Mouse (Mus musculus): ENCODE results near the gene Erp29. TPM values are rescaled to one million over a fixed set of nuclear protein-coding genes. Genes with fewer than 3 reads are reported as not detected.
A peak's percentile ranks its signal among the peaks of the same experiment; 100 is the strongest.

The Erp29 gene
- polyA plus RNA-seq, 1 experiment from 2014 or later: 144 TPM

- H3K27me3 ChIP-seq: no peaks in the 10 kb centered on the region; the same call in 1 of the 2 replicates
- no peaks in the 10 kb centered on the region for H3K9me3 ChIP-seq
- peak overlapping the region; percentile 81 for H3K9ac ChIP-seq (replicated peaks)
- ATAC-seq (replicated peaks): peak; percentile 63
- H3K36me3 ChIP-seq: peaks cover 18% of the 10 kb centered on the region
- peaks cover 36% of the 10 kb centered on the region for H3K4me1 ChIP-seq
- peak overlapping the region; percentile 78 for H3K4me2 ChIP-seq (replicated peaks)
- H3K4me3 ChIP-seq: peak overlapping the region; percentile 84
- WGBS: 2% methylated on average over 44 of the region's 47 CpGs
- peak overlapping the region; percentile 84 for H3K27ac ChIP-seq (replicated peaks)
Measured at GRCm38 (mm10) chr5:121384757-121385460, 67.4 kb downstream of the Erp29 start.

- Histone ChIP-seq H3K9ac (replicated peaks) (peak overlapping the region; percentile 81), H3K27ac (replicated peaks) (peak overlapping the region; percentile 84), H3K9me3 (no peaks in the 10 kb centered on the region), H3K36me3 (peaks cover 24% of the 10 kb centered on the region), H3K4me2 (replicated peaks) (peak overlapping the region; percentile 78), H3K27me3 (no peaks in the 10 kb centered on the region; the same call in 1 of the 2 replicates), H3K4me1 (peaks cover 33% of the 10 kb centered on the region), H3K4me3 (peak overlapping the region; percentile 84)
- WGBS: 26% methylated on average over 10 of the region's 10 CpGs
- ATAC-seq (replicated peaks): no peak
Measured at GRCm38 (mm10) chr5:121383857-121384756, 68.2 kb downstream of the Erp29 start.

GRCm38 (mm10) chr5:121380692-121381091, 71.6 kb downstream of the Erp29 start:
- H3K4me2 ChIP-seq (replicated peaks): no peak overlapping the region
- H3K27me3 ChIP-seq: no peaks in the 10 kb centered on the region
- H3K4me1 ChIP-seq: peaks cover 24% of the 10 kb centered on the region
- H3K27ac ChIP-seq (replicated peaks): no peak overlapping the region
- H3K4me3 ChIP-seq: no peak overlapping the region
- peaks cover 51% of the 10 kb centered on the region for H3K36me3 ChIP-seq
- WGBS: 88% methylated on average over 2 of the region's 2 CpGs
- no peak for ATAC-seq (replicated peaks)
- no peaks in the 10 kb centered on the region for H3K9me3 ChIP-seq
- no peak overlapping the region for H3K9ac ChIP-seq (replicated peaks)

GRCm38 (mm10) chr5:121378678-121379256, 73.5 kb downstream of the Erp29 start:
- Histone ChIP-seq H3K4me1 (peaks cover 16% of the 10 kb centered on the region), H3K4me3 (no peak overlapping the region), H3K9ac (replicated peaks) (no peak overlapping the region), H3K4me2 (replicated peaks) (no peak overlapping the region), H3K36me3 (peaks cover 67% of the 10 kb centered on the region), H3K27me3 (no peaks in the 10 kb centered on the region), H3K9me3 (no peaks in the 10 kb centered on the region), H3K27ac (replicated peaks) (no peak overlapping the region)
- WGBS: 94% methylated on average over 13 of the region's 13 CpGs
- no peak for ATAC-seq (replicated peaks)

Other genes with a start within 250 kb of the Erp29 start
- 398 and 410 TPM in 2 replicates for gene Rpl6, start 248.0 kb downstream of the Erp29 start, polyA plus RNA-seq (2015; fragmentation: Nextera tagmentation; extraction: Ambion mirVana)
- gene Hectd4, start 232.3 kb downstream of the Erp29 start, polyA plus RNA-seq (2015; fragmentation: Nextera tagmentation; extraction: Ambion mirVana): 18.1 and 20.8 TPM in 2 replicates
- gene Trafd1, start 66.9 kb downstream of the Erp29 start, polyA plus RNA-seq (2015; fragmentation: Nextera tagmentation; extraction: Ambion mirVana): 138 and 142 TPM in 2 replicates
- 54.7 and 59.0 TPM in 2 replicates for gene Naa25, start 54.6 kb downstream of the Erp29 start, polyA plus RNA-seq (2015; fragmentation: Nextera tagmentation; extraction: Ambion mirVana)
- gene Tmem116, start 613 bp downstream of the Erp29 start, polyA plus RNA-seq (2015; fragmentation: Nextera tagmentation; extraction: Ambion mirVana): 1.0 and 2.2 TPM in 2 replicates
- 0.08 TPM in 1 of 2 replicates, not detected in the other for gene Adam1b, start 50.9 kb upstream of the Erp29 start, polyA plus RNA-seq (2015; fragmentation: Nextera tagmentation; extraction: Ambion mirVana)
- gene Adam1a, start 93.0 kb upstream of the Erp29 start, polyA plus RNA-seq (2015; fragmentation: Nextera tagmentation; extraction: Ambion mirVana): 3.7 and 3.8 TPM in 2 replicates
- not detected in 2 replicates for gene Gm42878, start 93.0 kb upstream of the Erp29 start, polyA plus RNA-seq (2015; fragmentation: Nextera tagmentation; extraction: Ambion mirVana)
- 57.1 and 61.9 TPM in 2 replicates for gene Mapkapk5, start 93.4 kb upstream of the Erp29 start, polyA plus RNA-seq (2015; fragmentation: Nextera tagmentation; extraction: Ambion mirVana)
- gene Aldh2, start 141.3 kb upstream of the Erp29 start, polyA plus RNA-seq (2015; fragmentation: Nextera tagmentation; extraction: Ambion mirVana): 97.5 and 97.8 TPM in 2 replicates
- 1.1 and 1.2 TPM in 2 replicates for gene Acad12, start 166.4 kb upstream of the Erp29 start, polyA plus RNA-seq (2015; fragmentation: Nextera tagmentation; extraction: Ambion mirVana)
- gene Acad10, start 208.0 kb upstream of the Erp29 start, polyA plus RNA-seq (2015; fragmentation: Nextera tagmentation; extraction: Ambion mirVana): 1.0 and 1.1 TPM in 2 replicates
- 51.1 and 55.4 TPM in 2 replicates for gene Brap, start 208.1 kb upstream of the Erp29 start, polyA plus RNA-seq (2015; fragmentation: Nextera tagmentation; extraction: Ambion mirVana)